In the genomic region with DNA sequence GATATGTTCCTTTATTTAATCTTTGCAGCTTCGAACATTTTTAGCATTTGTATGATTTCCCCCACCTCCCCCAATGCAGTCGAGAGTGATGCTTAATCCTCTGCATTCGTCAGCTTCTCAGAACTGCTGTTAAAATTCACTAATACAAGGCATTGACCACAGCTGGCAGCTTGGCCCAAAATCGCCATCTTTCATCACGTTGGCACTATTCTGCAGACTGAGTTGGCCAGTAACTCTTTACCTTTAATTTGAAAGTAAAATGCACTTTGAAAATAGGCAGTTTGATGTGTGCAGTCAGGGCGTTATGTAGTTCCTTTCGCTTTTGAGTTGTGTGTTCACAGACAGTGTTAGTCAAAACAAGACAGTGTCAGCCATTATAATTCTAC, we compare ENCODE assay signal across 13 mouse cellular contexts.
A peak's percentile ranks its signal among the peaks of the same experiment; 100 is the strongest.
DNase-seq lines count a peak whose midpoint lies in the region; ATAC-seq lines count a peak whose summit lies in the region.
"Had no signal": no experiment of that assay in that cellular context is flagged by ENCODE, and none has a peak within 500 bp of the region (broad histone marks: within the 10 kb centered on the region; RNA-seq: fewer than 3 reads in every experiment).

No protein-coding gene starts in this region.

- peaks cover 13% of the 10 kb centered on the region; the same call in 1 of the 2 replicates for H3K4me1 ChIP-seq in forebrain, embryonic 11.5 days (replicated peaks; ENCODE audit: control insufficient read depth, insufficient read depth, low read length)
- H3K4me1 ChIP-seq in forebrain, embryonic 10.5 days, result peaks cover 47% of the 10 kb centered on the region
- H3K4me1 ChIP-seq in neural tube, embryonic 13.5 days (replicated peaks), result peaks cover 32% of the 10 kb centered on the region
- H3K4me1 ChIP-seq in hindbrain, embryonic 16.5 days (ENCODE audit: control insufficient read depth, insufficient read depth, low read depth, low read length), result peaks cover 9% of the 10 kb centered on the region
- peaks cover 4% of the 10 kb centered on the region; the same call in 1 of the 2 replicates for H3K4me1 ChIP-seq in heart, embryonic 12.5 days (replicated peaks)
- H3K4me1 ChIP-seq: limb, embryonic 13.5 days had no signal

- no peaks in the 10 kb centered on the region for H3K27me3 ChIP-seq in forebrain, embryonic 11.5 days (ENCODE audit: control insufficient read depth, insufficient read depth, low read length)
- H3K27me3 ChIP-seq in forebrain, embryonic 10.5 days (ENCODE audit: poor library complexity, severe bottlenecking), result no peaks in the 10 kb centered on the region
- H3K27me3 ChIP-seq in neural tube, embryonic 13.5 days, result 0 out of 2 replicates have a peak, but pooled peaks cover 4% of the 10 kb centered on the region
- no peaks in the 10 kb centered on the region for H3K27me3 ChIP-seq in hindbrain, embryonic 16.5 days (replicated peaks; ENCODE audit: control insufficient read depth, insufficient read depth, low read length)
- H3K27me3 ChIP-seq in heart, embryonic 12.5 days (replicated peaks), result no peaks in the 10 kb centered on the region
- H3K27me3 ChIP-seq: limb, embryonic 13.5 days; megakaryocyte, embryonic 14.5 days had no signal

- no peak overlapping the region for H3K4me2 ChIP-seq in forebrain, embryonic 11.5 days (ENCODE audit: low read depth, low read length, severe bottlenecking)
- no peak overlapping the region for H3K4me2 ChIP-seq in neural tube, embryonic 13.5 days
- H3K4me2 ChIP-seq in hindbrain, embryonic 16.5 days (ENCODE audit: low read length), result peak overlapping the region; percentile 21
- H3K4me2 ChIP-seq in heart, embryonic 12.5 days, result no peak overlapping the region
- H3K4me2 ChIP-seq: limb, embryonic 13.5 days had no signal

- H3K4me3 ChIP-seq in forebrain, embryonic 11.5 days (ENCODE audit: low read depth, low read length), result no peak overlapping the region
- H3K4me3 ChIP-seq in forebrain, embryonic 10.5 days, result no peak overlapping the region
- H3K4me3 ChIP-seq in neural tube, embryonic 13.5 days, result no peak overlapping the region
- no peak overlapping the region for H3K4me3 ChIP-seq in hindbrain, embryonic 16.5 days (ENCODE audit: low read length)
- no peak overlapping the region for H3K4me3 ChIP-seq in heart, embryonic 12.5 days
- H3K4me3 ChIP-seq: limb, embryonic 13.5 days; megakaryocyte, embryonic 14.5 days had no signal

- 48% methylated on average over 7 of the region's 7 CpGs for WGBS in forebrain, embryonic 11.5 days
- WGBS in forebrain, embryonic 10.5 days, result 70% methylated on average over 7 of the region's 7 CpGs
- WGBS in neural tube, embryonic 13.5 days, result 51% methylated on average over 7 of the region's 7 CpGs
- 42% methylated on average over 7 of the region's 7 CpGs for WGBS in hindbrain, embryonic 16.5 days
- WGBS in heart, embryonic 12.5 days, result 72% methylated on average over 7 of the region's 7 CpGs

- peak; percentile 43 for ATAC-seq in forebrain, embryonic 11.5 days (replicated peaks; ENCODE audit: low FRiP score)
- ATAC-seq in neural tube, embryonic 13.5 days (ENCODE audit: low read depth), result no peak
- peak; percentile 18 for ATAC-seq in hindbrain, embryonic 16.5 days
- no peak for ATAC-seq in heart, embryonic 12.5 days (ENCODE audit: insufficient number of reproducible peaks, low FRiP score)

- DNase-seq in forebrain, embryonic 11.5 days (ENCODE audit: low spot score), result no peak
- DNase-seq in forebrain, embryonic 10.5 days (ENCODE audit: extremely low spot score, low spot score), result no peak
- DNase-seq in neural tube, embryonic 10.5 days (ENCODE audit: extremely low spot score, low spot score), result no peak
- DNase-seq in thymus, postnatal 14 days, result peak; percentile 37
- DNase-seq in adrenal gland, adult 2 months, result no peak
- DNase-seq: kidney, adult 8-10 months; layer of hippocampus, adult 9-11 months; lung, adult 2 months had no signal

- H3K27ac ChIP-seq in forebrain, embryonic 11.5 days (ENCODE audit: low read depth, low read length), result no peak overlapping the region
- H3K27ac ChIP-seq in forebrain, embryonic 10.5 days, result no peak overlapping the region
- peak overlapping the region; percentile 54; the same call in 1 of the 2 replicates for H3K27ac ChIP-seq in neural tube, embryonic 13.5 days (replicated peaks)
- H3K27ac ChIP-seq in hindbrain, embryonic 16.5 days (ENCODE audit: low read depth, low read length), result peak overlapping the region; percentile 33
- no peak overlapping the region for H3K27ac ChIP-seq in heart, embryonic 12.5 days (ENCODE audit: poor library complexity, severe bottlenecking)
- H3K27ac ChIP-seq: limb, embryonic 13.5 days had no signal

- no peaks in the 10 kb centered on the region for H3K36me3 ChIP-seq in forebrain, embryonic 11.5 days (ENCODE audit: control insufficient read depth, insufficient read depth, low read length)
- no peaks in the 10 kb centered on the region for H3K36me3 ChIP-seq in forebrain, embryonic 10.5 days (replicated peaks)
- H3K36me3 ChIP-seq in neural tube, embryonic 13.5 days, result no peaks in the 10 kb centered on the region
- no peaks in the 10 kb centered on the region for H3K36me3 ChIP-seq in hindbrain, embryonic 16.5 days (ENCODE audit: control insufficient read depth, insufficient read depth, low read length)
- no peaks in the 10 kb centered on the region for H3K36me3 ChIP-seq in heart, embryonic 12.5 days
- H3K36me3 ChIP-seq: limb, embryonic 13.5 days had no signal

- H3K9me3 ChIP-seq in forebrain, embryonic 11.5 days (ENCODE audit: control insufficient read depth, low read length), result no peaks in the 10 kb centered on the region
- H3K9me3 ChIP-seq in forebrain, embryonic 10.5 days, result no peaks in the 10 kb centered on the region
- no peaks in the 10 kb centered on the region for H3K9me3 ChIP-seq in neural tube, embryonic 13.5 days
- H3K9me3 ChIP-seq in hindbrain, embryonic 16.5 days (ENCODE audit: control insufficient read depth, low read length), result no peaks in the 10 kb centered on the region
- no peaks in the 10 kb centered on the region for H3K9me3 ChIP-seq in heart, embryonic 12.5 days (replicated peaks)
- H3K9me3 ChIP-seq: limb, embryonic 13.5 days; megakaryocyte, embryonic 14.5 days had no signal

- H3K9ac ChIP-seq in forebrain, embryonic 11.5 days (ENCODE audit: low read length), result no peak overlapping the region
- H3K9ac ChIP-seq in neural tube, embryonic 13.5 days, result no peak overlapping the region
- H3K9ac ChIP-seq in hindbrain, embryonic 16.5 days (ENCODE audit: low read depth, low read length), result no peak overlapping the region
- no peak overlapping the region for H3K9ac ChIP-seq in heart, embryonic 12.5 days
- H3K9ac ChIP-seq: limb, embryonic 13.5 days had no signal

Comparison
In these comparisons a context has a peak if more than half of its experiments do, and no peak if none do; other contexts are left out.
1. ATAC-seq: peak in forebrain, embryonic 11.5 days (single experiment) and hindbrain, embryonic 16.5 days (single experiment); none in neural tube, embryonic 13.5 days (single experiment) and heart, embryonic 12.5 days (single experiment).
2. H3K27ac ChIP-seq: peak in neural tube, embryonic 13.5 days (single experiment) and hindbrain, embryonic 16.5 days (single experiment); none in forebrain, embryonic 11.5 days (single experiment), forebrain, embryonic 10.5 days (single experiment) and heart, embryonic 12.5 days (single experiment).